Mouse (Mus musculus): Measurements from ENCODE around the gene Cd2. TPM values are rescaled to one million over a fixed set of nuclear protein-coding genes. Genes with fewer than 3 reads are reported as not detected.

Cd2 gene
- 100 to 1,000 TPM; 484 to 494 TPM for total RNA-seq (2023)

DNA sequence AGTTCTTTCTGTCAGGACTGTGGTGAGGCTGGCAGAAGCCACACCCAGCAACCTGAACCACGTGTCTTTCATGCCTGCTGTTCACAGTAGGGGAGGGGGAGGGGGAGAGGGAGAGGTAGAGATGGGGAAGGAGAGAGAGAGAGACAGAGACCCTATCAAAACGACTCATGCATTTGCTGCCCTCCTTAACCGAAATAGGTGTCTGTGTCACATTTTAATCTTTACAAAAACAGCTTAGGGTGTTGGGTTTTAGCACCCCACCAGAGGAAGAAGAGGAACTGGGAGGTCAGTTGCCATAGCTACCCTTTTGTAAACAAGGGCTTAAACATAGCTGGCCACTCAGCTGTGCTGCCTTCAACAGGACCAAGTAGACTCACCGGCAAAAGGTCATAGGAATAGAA lies at the start of gene Cd2:
Cd2 (minus strand) TSS at position 29 of the 401 bp plus-strand sequence.

Other genes with a start within 250 kb of the Cd2 start
- 1 to 10 TPM; 2.4 to 3.3 TPM for gene Ptgfrn, start 177.7 kb downstream of the Cd2 start, total RNA-seq (2023)
- gene Igsf3, start 89.1 kb upstream of the Cd2 start, total RNA-seq (2023) = 1 to 10 TPM; 5.1 to 5.3 TPM

Measured in T-cell, adult 66 days (primary cell).